Mouse (Mus musculus): Measurements from ENCODE around the gene Plaa. TPM values are rescaled to one million over a fixed set of nuclear protein-coding genes. Genes with fewer than 3 reads are reported as not detected.

Gene Plaa
- total RNA-seq (2023), result 41.5 to 54.3 TPM (median 50.3 TPM) in 4 replicates

GRCm38 (mm10) chr4:94603031-94603629 is at the start of gene Plaa:
Plaa (minus strand) TSS chr4:94603244.

GRCm38 (mm10) chr4:94649920-94650319 is 46.9 kb upstream of the Plaa start, which contains the start of gene Lrrc19:
Lrrc19 (minus strand) TSS chr4:94650144.

GRCm38 (mm10) chr4:94613972-94614626 is 11.1 kb upstream of the Plaa start, which contains the start of gene Ift74:
Ift74 (plus strand) TSS chr4:94614491.

GRCm38 (mm10) chr4:94556265-94557054 is 46.6 kb downstream of the Plaa start, which contains the start of the genes Gm10306 and Caap1:
Gm10306 (plus strand) TSS chr4:94556546.
Caap1 (minus strand) TSS chr4:94556796.

Other genes with a start within 250 kb of the Plaa start
- gene Gm10306, start 46.7 kb downstream of the Plaa start, total RNA-seq (2023), result not detected in 4 replicates
- 10.4 to 14.7 TPM (median 12.4 TPM) in 4 replicates for gene Caap1, start 46.4 kb downstream of the Plaa start, total RNA-seq (2023)
- gene Ift74, start 11.2 kb upstream of the Plaa start, total RNA-seq (2023), result 3.8 to 5.5 TPM (median 4.9 TPM) in 4 replicates
- gene Lrrc19, start 46.9 kb upstream of the Plaa start, total RNA-seq (2023), result not detected in 4 replicates
- not detected in 4 replicates for gene Tek, start 136.0 kb upstream of the Plaa start, total RNA-seq (2023)